ENCODE assay signal across 9 mouse cellular contexts in genomic region chr4:149395581-149395980, GRCm38 (mm10). TPM values are rescaled to one million over a fixed set of nuclear protein-coding genes. Genes with fewer than 3 reads are reported as not detected.
DNase-seq lines count a peak whose midpoint lies in the region; ATAC-seq and TF ChIP-seq lines count a peak whose summit lies in the region.
"Had no signal": no experiment of that assay in that cellular context is flagged by ENCODE, and none has a peak within 500 bp of the region (broad histone marks: within the 10 kb centered on the region; RNA-seq: fewer than 3 reads in every experiment).

No protein-coding gene starts in this region.

- intact Hi-C loops in left cerebral cortex, adult 2 months (cut with DNase I) = no loop called here

- H3K36me3 ChIP-seq in midbrain, embryonic 12.5 days = peaks cover 27% of the 10 kb centered on the region
- peaks cover 43% of the 10 kb centered on the region for H3K36me3 ChIP-seq in midbrain, embryonic 13.5 days
- peaks cover 7% of the 10 kb centered on the region; the same call in 1 of the 2 replicates for H3K36me3 ChIP-seq in stomach, embryonic 15.5 days

- no peaks in the 10 kb centered on the region for H3K9me3 ChIP-seq in midbrain, embryonic 12.5 days
- no peaks in the 10 kb centered on the region for H3K9me3 ChIP-seq in midbrain, embryonic 13.5 days
- H3K9me3 ChIP-seq in stomach, embryonic 15.5 days = no peaks in the 10 kb centered on the region
- H3K9me3 ChIP-seq: forebrain, embryonic 10.5 days had no signal

- H3K4me2 ChIP-seq in midbrain, embryonic 12.5 days (replicated peaks) = no peak overlapping the region
- H3K4me2 ChIP-seq in midbrain, embryonic 13.5 days (replicated peaks) = no peak overlapping the region
- no peak overlapping the region for H3K4me2 ChIP-seq in stomach, embryonic 15.5 days

- H3K4me1 ChIP-seq in midbrain, embryonic 12.5 days = 0 out of 2 replicates have a peak, but pooled peaks cover 3% of the 10 kb centered on the region
- peaks cover 8% of the 10 kb centered on the region; the same call in 1 of the 2 replicates for H3K4me1 ChIP-seq in midbrain, embryonic 13.5 days (replicated peaks)
- peaks cover 42% of the 10 kb centered on the region for H3K4me1 ChIP-seq in stomach, embryonic 15.5 days

- H3K9ac ChIP-seq in midbrain, embryonic 12.5 days (replicated peaks) = no peak overlapping the region
- no peak overlapping the region for H3K9ac ChIP-seq in midbrain, embryonic 13.5 days (replicated peaks)
- no peak overlapping the region for H3K9ac ChIP-seq in stomach, embryonic 15.5 days

- no peaks in the 10 kb centered on the region for H3K27me3 ChIP-seq in midbrain, embryonic 12.5 days
- no peaks in the 10 kb centered on the region for H3K27me3 ChIP-seq in midbrain, embryonic 13.5 days
- no peaks in the 10 kb centered on the region for H3K27me3 ChIP-seq in stomach, embryonic 15.5 days (replicated peaks)

- 0 out of 2 replicates have a peak overlapping the region, but pooled peaks have one; percentile 6 for H3K27ac ChIP-seq in midbrain, embryonic 12.5 days (replicated peaks)
- no peak overlapping the region for H3K27ac ChIP-seq in midbrain, embryonic 13.5 days
- peak overlapping the region; percentile 74 for H3K27ac ChIP-seq in stomach, embryonic 15.5 days
- H3K27ac ChIP-seq in left cerebral cortex, adult 2 months = no peak overlapping the region; the same call in 1 of the 2 replicates
- H3K27ac ChIP-seq: forebrain, embryonic 10.5 days had no signal

- no peak for TF ChIP-seq CTCF in left cerebral cortex, adult 2 months (IDR thresholded peaks at IDR 0.05)

- DNase-seq in adrenal gland, postnatal 10 days = peak; percentile 38
- no peak for DNase-seq in adrenal gland, adult 18-20 months (ENCODE audit: low spot score in 2 of 2)
- peak; percentile 24 for DNase-seq in hindlimb bud, embryonic 11.5 days (ENCODE audit: extremely low spot score, low read depth, low spot score)
- DNase-seq in spleen, postnatal 4 days (ENCODE audit: low spot score in 2 of 2) = no peak
- DNase-seq in left cerebral cortex, adult 2 months (ENCODE audit: extremely low spot score in 1 of 2, low spot score in 2 of 2) = no peak

- no peak overlapping the region for H3K4me3 ChIP-seq in midbrain, embryonic 12.5 days
- H3K4me3 ChIP-seq in midbrain, embryonic 13.5 days (replicated peaks) = no peak overlapping the region
- H3K4me3 ChIP-seq in stomach, embryonic 15.5 days (replicated peaks) = no peak overlapping the region
- no peak overlapping the region for H3K4me3 ChIP-seq in left cerebral cortex, adult 2 months
- H3K4me3 ChIP-seq: forebrain, embryonic 10.5 days had no signal

- no peak for ATAC-seq in midbrain, embryonic 12.5 days (ENCODE audit: low FRiP score, low read depth)
- no peak for ATAC-seq in midbrain, embryonic 13.5 days
- ATAC-seq in stomach, embryonic 15.5 days (ENCODE audit: insufficient read depth, low FRiP score, low read depth) = no peak

- 90% methylated on average over 6 of the region's 6 CpGs for WGBS in midbrain, embryonic 12.5 days
- 81% methylated on average over 6 of the region's 6 CpGs for WGBS in midbrain, embryonic 13.5 days
- 52% methylated on average over 6 of the region's 6 CpGs for WGBS in stomach, embryonic 15.5 days

RNA-seq across cellular contexts. Expression of gene Ube4b, which starts 31.0 kb away (rescaled TPM):
- 10 to 100 TPM; 73.0 to 80.0 TPM for total RNA-seq in adrenal gland, postnatal 10 days (2021)
- total RNA-seq in adrenal gland, adult 18-20 months (2021) = 10 to 100 TPM; 59.8 to 71.3 TPM
- 78.2 and 81.7 TPM in 2 replicates for polyA plus RNA-seq in midbrain, embryonic 12.5 days (2016; fragmentation: Nextera tagmentation; extraction: Ambion mirVana)
- 56.5 and 65.4 TPM in 2 replicates for polyA plus RNA-seq in midbrain, embryonic 13.5 days (2015; fragmentation: Nextera tagmentation; extraction: Ambion mirVana)
- 35.5 and 41.4 TPM in 2 replicates for polyA plus RNA-seq in stomach, embryonic 15.5 days (2015; fragmentation: Nextera tagmentation; extraction: Ambion mirVana)
- total RNA-seq in left cerebral cortex, adult 2 months (2021) = 100 to 1,000 TPM; 110 TPM

RNA-seq across cellular contexts. Expression of gene Rbp7, which starts 59.2 kb away (rescaled TPM):
- 100 to 1,000 TPM in 1 of 2 experiments, 10 to 100 TPM in 1; 56.2 to 118 TPM for total RNA-seq in adrenal gland, postnatal 10 days (2021)
- total RNA-seq in adrenal gland, adult 18-20 months (2021) = 10 to 100 TPM; 18.0 to 66.4 TPM
- not detected in 2 replicates for polyA plus RNA-seq in midbrain, embryonic 12.5 days (2016; fragmentation: Nextera tagmentation; extraction: Ambion mirVana)
- polyA plus RNA-seq in midbrain, embryonic 13.5 days (2015; fragmentation: Nextera tagmentation; extraction: Ambion mirVana) = not detected in 2 replicates
- 1.8 and 3.0 TPM in 2 replicates for polyA plus RNA-seq in stomach, embryonic 15.5 days (2015; fragmentation: Nextera tagmentation; extraction: Ambion mirVana)
- not detected for total RNA-seq in left cerebral cortex, adult 2 months (2021)
- polyA plus RNA-seq: forebrain, embryonic 10.5 days had no signal

Comparison
In these comparisons a context has a peak if more than half of its experiments do, and no peak if none do; other contexts are left out.
1. DNase-seq: peak in adrenal gland, postnatal 10 days (single experiment) and hindlimb bud, embryonic 11.5 days (single experiment); none in adrenal gland, adult 18-20 months (0 of 2), spleen, postnatal 4 days (0 of 2) and left cerebral cortex, adult 2 months (0 of 2).
2. H3K27ac ChIP-seq: peak in midbrain, embryonic 12.5 days (single experiment) and stomach, embryonic 15.5 days (single experiment); none in midbrain, embryonic 13.5 days (single experiment) and left cerebral cortex, adult 2 months (single experiment).
3. RNA of gene Rbp7, which starts 59.2 kb away (total RNA-seq): 56.2 to 118 TPM in adrenal gland, postnatal 10 days and 18.0 to 66.4 TPM in adrenal gland, adult 18-20 months; not detected in left cerebral cortex, adult 2 months; every median in the first group is over 10 times any median in the second.